Mouse (Mus musculus) liver, postnatal 0 days (tissue): Measurements from ENCODE around the gene Txnrd2.

Experiments used
- CTCF ChIP-seq: sonication (generic); IDR thresholded peaks from 2 replicates; pipeline ENCODE4 v1.5.1; 2016; ENCODE audit warnings: antibody characterized with exemption, low read depth
- EP300 ChIP-seq: IDR thresholded peaks from 2 replicates; pipeline ENCODE4 v1.6.1; 2016; ENCODE audit warnings: antibody characterized with exemption, low read depth, mild to moderate bottlenecking

DNA sequence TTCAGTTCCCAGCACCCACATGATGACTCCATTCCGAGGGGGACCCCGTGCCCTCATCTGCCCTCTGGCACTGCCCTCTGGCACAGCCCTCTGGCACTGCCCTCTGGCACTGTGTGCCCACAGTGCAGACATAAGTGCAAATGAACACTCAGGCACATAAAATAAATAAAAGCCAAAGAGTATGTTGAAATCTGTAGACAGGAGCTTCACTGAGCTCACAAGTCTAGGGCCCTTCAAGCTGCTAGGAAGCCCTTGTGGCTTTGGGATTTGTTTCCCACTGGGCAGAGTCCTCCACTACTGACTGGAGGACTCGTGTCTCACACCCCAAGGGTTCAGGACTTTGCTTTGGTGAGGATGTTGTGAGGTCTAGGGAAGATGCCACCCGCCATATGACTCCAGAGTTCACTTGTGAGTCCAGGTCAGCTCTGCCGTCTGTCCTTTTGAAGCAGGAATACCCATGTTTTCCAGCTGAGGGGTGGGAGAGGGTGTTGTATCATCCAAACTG is 1.9 kb downstream of the Txnrd2 start:
- TF ChIP-seq CTCF (no peak), EP300 (no peak)
